Comparison of ENCODE assay signal across 8 mouse cellular contexts in genomic region chr11:77737289-77737688, GRCm38 (mm10). TPM values are rescaled to one million over a fixed set of nuclear protein-coding genes. Genes with fewer than 3 reads are reported as not detected.
DNase-seq lines count a peak whose midpoint lies in the region; ATAC-seq and TF ChIP-seq lines count a peak whose summit lies in the region.

No protein-coding gene starts in this region.

- peak; percentile 93 for TF ChIP-seq CTCF in ES-Bruce4 (IDR thresholded peaks at IDR 0.05; ENCODE audit: low read depth, low read length)
- TF ChIP-seq CTCF in liver, postnatal 0 days (IDR thresholded peaks at IDR 0.05; ENCODE audit: low read depth), result peak; percentile 97

- DNase-seq in 3134 (ENCODE audit: extremely low read depth, insufficient read length, low spot score), result peak; percentile 23
- peak; percentile 46 for DNase-seq in c-Kit-positive CD71-positive TER-119-negative erythroid progenitor cells, embryonic 14.5 days (ENCODE audit: low read depth)
- DNase-seq in frontal cortex, adult 2 months (ENCODE audit: extremely low spot score in 1 of 2, low spot score in 1 of 2), result peak; percentile 56 to 94
- DNase-seq in kidney, postnatal 14 days, result peak; percentile 90
- peak; percentile 86 for DNase-seq in liver, postnatal 0 days
- DNase-seq in right cerebral cortex, postnatal 10 days (ENCODE audit: low spot score in 2 of 2), result peak; percentile 77 to 88
- peak; percentile 89 for DNase-seq in urinary bladder, postnatal 14 days (ENCODE audit: low spot score)

- no peaks in the 10 kb centered on the region for H3K27me3 ChIP-seq in ES-Bruce4 (ENCODE audit: control insufficient read depth, insufficient read depth, low read length, poor library complexity, severe bottlenecking)
- H3K27me3 ChIP-seq in liver, postnatal 0 days (ENCODE audit: insufficient read depth, low read length), result no peaks in the 10 kb centered on the region

- H3K4me3 ChIP-seq in ES-Bruce4 (ENCODE audit: low read depth, low read length), result no peak overlapping the region
- H3K4me3 ChIP-seq in liver, postnatal 0 days (ENCODE audit: low read depth, low read length), result no peak overlapping the region

- no peak overlapping the region for H3K4me2 ChIP-seq in liver, postnatal 0 days (ENCODE audit: low read depth, low read length)

- no peaks in the 10 kb centered on the region for H3K9me3 ChIP-seq in ES-Bruce4 (replicated peaks; ENCODE audit: control insufficient read depth, insufficient read depth, low read length, poor library complexity, severe bottlenecking)
- H3K9me3 ChIP-seq in liver, postnatal 0 days (ENCODE audit: low read length), result no peaks in the 10 kb centered on the region

- peaks cover 1% of the 10 kb centered on the region for H3K4me1 ChIP-seq in ES-Bruce4 (ENCODE audit: control insufficient read depth, insufficient read depth, low read length)
- H3K4me1 ChIP-seq in liver, postnatal 0 days (ENCODE audit: insufficient read depth), result no peaks in the 10 kb centered on the region

- 1% methylated on average over 6 of the region's 6 CpGs for WGBS in liver, postnatal 0 days (ENCODE audit: insufficient replicate concordance)

- TF ChIP-seq POLR2A in ES-Bruce4 (IDR thresholded peaks at IDR 0.05; ENCODE audit: insufficient read depth, low read length), result no peak

- no peak for ATAC-seq in liver, postnatal 0 days

- no peaks in the 10 kb centered on the region for H3K36me3 ChIP-seq in ES-Bruce4 (ENCODE audit: control insufficient read depth, insufficient read depth, low read length, poor library complexity, severe bottlenecking)
- no peaks in the 10 kb centered on the region for H3K36me3 ChIP-seq in liver, postnatal 0 days (replicated peaks; ENCODE audit: insufficient read depth, low read length)

- no peak for TF ChIP-seq EP300 in ES-Bruce4 (IDR thresholded peaks at IDR 0.05; ENCODE audit: insufficient read depth, low read depth, low read length)
- no peak for TF ChIP-seq EP300 in liver, postnatal 0 days (IDR thresholded peaks at IDR 0.05; ENCODE audit: low read depth)

- peak overlapping the region; percentile 99 for H3K27ac ChIP-seq in ES-Bruce4 (ENCODE audit: insufficient read depth, low read length)
- no peak overlapping the region for H3K27ac ChIP-seq in liver, postnatal 0 days (ENCODE audit: low read depth)

- 0 out of 2 replicates have a peak overlapping the region, but pooled peaks have one; percentile 58 for H3K9ac ChIP-seq in ES-Bruce4 (ENCODE audit: low read depth, poor library complexity, severe bottlenecking)
- H3K9ac ChIP-seq in liver, postnatal 0 days (replicated peaks), result no peak overlapping the region

RNA-seq across cellular contexts. Expression of gene Cryba1, which starts 12.2 kb away (rescaled TPM):
- not detected in 2 replicates for polyA plus RNA-seq in ES-Bruce4 (2011; ENCODE audit: insufficient read depth, insufficient read length, low read depth, missing spikeins)
- 0.16 TPM in 1 of 2 replicates, not detected in the other for polyA plus RNA-seq in frontal cortex, adult 2 months (2012; rRNA removed)
- polyA plus RNA-seq in liver, postnatal 0 days (2015; fragmentation: Nextera tagmentation; extraction: Ambion mirVana), result not detected in 2 replicates

RNA-seq across cellular contexts. Expression of gene Myo18a, which starts 25.8 kb away (rescaled TPM):
- polyA plus RNA-seq in ES-Bruce4 (2011; ENCODE audit: insufficient read depth, insufficient read length, low read depth, missing spikeins), result 59.6 and 62.7 TPM in 2 replicates
- 67.7 and 73.8 TPM in 2 replicates for polyA plus RNA-seq in frontal cortex, adult 2 months (2012; rRNA removed)
- 10.4 and 10.5 TPM in 2 replicates for polyA plus RNA-seq in liver, postnatal 0 days (2015; fragmentation: Nextera tagmentation; extraction: Ambion mirVana)

RNA-seq across cellular contexts. Expression of gene Gm10277, which starts 50.3 kb away (rescaled TPM):
- polyA plus RNA-seq in ES-Bruce4 (2011; ENCODE audit: insufficient read depth, insufficient read length, low read depth, missing spikeins), result not detected in 2 replicates
- not detected in 2 replicates for polyA plus RNA-seq in frontal cortex, adult 2 months (2012; rRNA removed)
- 0.12 and 0.31 TPM in 2 replicates for polyA plus RNA-seq in liver, postnatal 0 days (2015; fragmentation: Nextera tagmentation; extraction: Ambion mirVana)

RNA-seq across cellular contexts. Expression of gene Nufip2, which starts 51.3 kb away (rescaled TPM):
- 133 and 139 TPM in 2 replicates for polyA plus RNA-seq in ES-Bruce4 (2011; ENCODE audit: insufficient read depth, insufficient read length, low read depth, missing spikeins)
- polyA plus RNA-seq in frontal cortex, adult 2 months (2012; rRNA removed), result 15.6 and 16.6 TPM in 2 replicates
- 2.0 and 2.4 TPM in 2 replicates for polyA plus RNA-seq in liver, postnatal 0 days (2015; fragmentation: Nextera tagmentation; extraction: Ambion mirVana)

Comparison
In these comparisons a context has a peak if more than half of its experiments do, and no peak if none do; other contexts are left out.
1. DNase-seq: peak in every context shown above with its lines; median percentile 90 in kidney, postnatal 14 days; 89 in urinary bladder, postnatal 14 days; 86 in liver, postnatal 0 days; 82 in right cerebral cortex, postnatal 10 days; 75 in frontal cortex, adult 2 months; 46 in c-Kit-positive CD71-positive TER-119-negative erythroid progenitor cells, embryonic 14.5 days; 23 in 3134.